Mouse (Mus musculus) kidney, adult 2 months (tissue): ENCODE measurements around the gene Trappc3. TPM values are rescaled to one million over a fixed set of nuclear protein-coding genes. Genes with fewer than 3 reads are reported as not detected.

Experiments
- DNase-seq: peaks from one replicate; pipeline ENCODE4 v3.0.0; 2021
- H3K27ac ChIP-seq: fragments of 200-500 bp; 2 replicates; pipeline ENCODE4 v1.5.1; 2012; ENCODE audit warnings: low read depth, low read length, control low read depth, inconsistent platforms; ENCODE audit not compliant: insufficient read depth
- H3K27me3 ChIP-seq: fragments of 200-500 bp; replicated peaks from 2 replicates; pipeline ENCODE4 v1.6.1; 2012; ENCODE audit warnings: mild to moderate bottlenecking, moderate library complexity, low read length, inconsistent platforms; ENCODE audit not compliant: control insufficient read depth, insufficient read depth
- H3K36me3 ChIP-seq: fragments of 200-500 bp; 2 replicates; pipeline ENCODE4 v1.6.1; 2012; ENCODE audit warnings: mild to moderate bottlenecking, moderate library complexity, low read length, inconsistent platforms; ENCODE audit not compliant: control insufficient read depth, insufficient read depth
- H3K4me1 ChIP-seq: fragments of 200-500 bp; 2 replicates; pipeline ENCODE4 v1.6.1; 2011; ENCODE audit warnings: low read length; ENCODE audit not compliant: control insufficient read depth, insufficient read depth
- H3K4me3 ChIP-seq: fragments of 200-500 bp; 2 replicates; pipeline ENCODE4 v1.5.1; 2011; ENCODE audit warnings: mild to moderate bottlenecking, low read depth, low read length, control low read depth; ENCODE audit not compliant: insufficient read depth
- CTCF ChIP-seq: fragments of 200-500 bp; conservative IDR thresholded peaks from 2 replicates; pipeline ENCODE4 v1.5.1; 2011; ENCODE audit warnings: low read depth, mild to moderate bottlenecking, control low read depth, low read length, moderate library complexity, mixed read lengths; ENCODE audit not compliant: insufficient read depth, insufficient read length
- POLR2A ChIP-seq: fragments of 200-500 bp; IDR thresholded peaks from one replicate; pipeline ENCODE4 v1.6.1; 2011; ENCODE audit warnings: low read depth, low read length, control low read depth
- WGBS: fragments of 180-500 bp; shearing (Covaris S2); methylation state at CpG from one replicate; pipeline ENCODE4 v1.1.7; 2018; 5-methylcytosine and 5-hydroxymethylcytosine counted together
- polyA plus RNA-seq: library from polyadenylated mRNA; depleted of rRNA; stranded (reverse); fragments of >200 nt; gene quantifications from 2 replicates; pipeline ENCODE4 v1.2.3, GENCODE M21; 2012

Gene Trappc3
- polyA plus RNA-seq, 1 experiment = 75.5 TPM

DNA sequence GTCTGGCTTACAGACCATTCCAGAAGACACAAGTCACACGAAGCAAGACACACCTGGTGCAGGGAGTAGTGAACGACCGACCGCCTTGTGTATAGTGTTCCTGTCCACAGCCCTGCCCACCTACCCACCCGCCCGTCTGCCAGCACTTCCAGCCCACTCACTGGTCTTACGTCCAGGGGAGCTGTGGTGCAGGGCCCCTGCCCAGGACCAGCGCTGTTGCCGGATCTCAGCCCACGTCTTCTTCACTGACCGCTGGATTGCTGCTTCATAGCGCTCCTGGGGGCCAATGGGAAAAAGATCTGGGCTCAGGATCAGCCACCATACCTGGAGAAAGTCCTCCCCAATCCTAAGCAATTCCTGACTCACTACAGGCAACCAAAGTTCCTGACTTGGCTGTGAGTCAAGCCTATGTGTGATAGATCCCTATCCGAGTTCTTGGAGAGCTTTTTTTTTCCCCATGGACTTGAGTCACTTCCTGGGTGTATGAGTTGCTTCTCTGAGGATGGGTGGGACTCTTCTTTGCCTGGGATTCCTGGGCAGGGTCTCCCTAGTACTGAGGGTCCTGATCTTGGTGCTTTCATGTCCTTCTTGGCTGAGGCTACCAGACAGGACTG lies 22.2 kb upstream of the Trappc3 start:
- no peak overlapping the region for H3K4me3 ChIP-seq
- H3K4me1 ChIP-seq = peaks cover 3% of the 10 kb centered on the region; the same call in 1 of the 2 replicates
- TF ChIP-seq CTCF (no peak), POLR2A (no peak)
- H3K36me3 ChIP-seq = no peaks in the 10 kb centered on the region
- DNase-seq = no peak
- WGBS = 87% methylated on average over 13 of the region's 13 CpGs
- H3K27ac ChIP-seq = no peak overlapping the region
- no peaks in the 10 kb centered on the region for H3K27me3 ChIP-seq

DNA sequence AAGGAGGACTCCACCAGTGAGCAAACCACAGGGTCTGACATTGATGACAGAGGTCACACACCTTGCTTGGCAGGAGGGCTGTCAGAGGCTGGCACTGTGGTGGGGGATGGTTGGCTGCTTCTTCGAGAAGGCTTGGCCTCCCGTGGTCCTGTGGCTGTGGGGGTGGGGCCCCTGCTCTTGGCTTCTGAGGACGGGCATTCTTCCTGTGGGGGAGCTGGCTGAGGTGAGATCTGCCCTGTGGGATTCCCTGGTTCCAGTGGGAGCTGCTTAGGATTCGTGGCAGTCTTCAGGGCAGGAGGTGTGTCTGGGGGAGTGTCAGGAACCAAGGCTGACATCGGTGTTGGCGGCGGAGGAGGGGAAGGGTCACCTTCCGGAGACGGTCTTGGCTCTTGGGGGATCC lies 20.2 kb upstream of the Trappc3 start:
- no peak overlapping the region for H3K4me3 ChIP-seq
- H3K27ac ChIP-seq = no peak overlapping the region
- TF ChIP-seq CTCF (no peak), POLR2A (no peak)
- 40% methylated on average over 9 of the region's 9 CpGs for WGBS
- H3K36me3 ChIP-seq = no peaks in the 10 kb centered on the region
- peaks cover 3% of the 10 kb centered on the region; the same call in 1 of the 2 replicates for H3K4me1 ChIP-seq
- no peak for DNase-seq
- no peaks in the 10 kb centered on the region for H3K27me3 ChIP-seq

DNA sequence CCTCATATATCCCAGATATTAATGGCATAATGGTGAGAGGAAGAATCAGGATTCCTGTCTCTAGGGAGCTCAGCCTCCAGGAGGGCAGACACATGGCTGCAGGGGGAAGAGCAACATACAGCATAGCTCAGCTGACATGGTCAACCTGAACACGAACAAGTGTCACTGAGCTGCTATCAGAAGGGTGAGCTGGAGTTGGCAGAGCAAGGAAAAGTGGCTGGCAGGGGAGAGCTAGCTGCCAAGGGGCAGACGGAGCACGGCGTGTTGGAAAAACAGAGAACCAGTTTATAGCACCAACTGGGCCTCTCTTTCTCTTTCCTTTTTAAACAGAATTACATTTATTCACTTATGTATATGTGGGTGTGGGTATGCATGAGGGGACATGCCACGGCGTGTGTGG lies 19.6 kb upstream of the Trappc3 start:
- WGBS = 82% methylated on average over 6 of the region's 6 CpGs
- no peak for TF ChIP-seq CTCF
- Histone ChIP-seq H3K27me3 (no peaks in the 10 kb centered on the region), H3K36me3 (no peaks in the 10 kb centered on the region), H3K27ac (no peak overlapping the region), H3K4me3 (no peak overlapping the region), H3K4me1 (peaks cover 3% of the 10 kb centered on the region; the same call in 1 of the 2 replicates)
- DNase-seq = no peak

DNA sequence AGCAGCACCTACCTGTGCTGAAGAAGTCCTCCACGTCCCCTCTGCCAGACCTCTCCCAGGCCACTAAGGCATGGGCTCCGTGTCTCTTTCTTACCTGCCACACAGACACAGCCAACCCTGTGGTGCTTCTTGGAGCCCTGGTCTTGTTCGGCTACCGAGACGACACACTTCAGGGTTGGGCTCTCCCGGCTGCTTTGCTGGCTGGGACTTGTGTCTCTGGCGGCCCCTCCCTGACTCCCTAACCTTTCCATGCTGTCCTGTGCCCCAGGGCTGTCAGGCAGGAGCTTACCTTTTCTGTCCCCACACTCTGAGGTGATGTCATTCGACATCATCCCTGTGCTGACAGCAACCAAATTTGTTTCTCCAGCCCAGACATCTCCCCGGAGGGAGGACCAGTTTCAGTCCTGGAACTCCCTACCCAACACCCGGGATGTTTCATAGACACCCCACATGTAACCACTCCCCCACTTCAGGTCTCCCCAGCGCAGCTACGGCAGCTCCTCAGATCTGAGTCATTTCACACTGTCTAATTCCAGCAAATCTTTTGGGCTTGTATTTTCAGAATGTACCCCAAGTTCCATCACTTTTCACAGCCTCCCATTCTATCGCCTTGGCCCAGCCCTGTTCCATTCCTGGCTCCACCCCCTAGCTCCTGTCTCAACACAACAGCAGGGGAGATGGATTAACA lies 15.8 kb upstream of the Trappc3 start:
- Histone ChIP-seq H3K27ac (no peak overlapping the region), H3K4me1 (no peaks in the 10 kb centered on the region), H3K27me3 (no peaks in the 10 kb centered on the region), H3K4me3 (no peak overlapping the region), H3K36me3 (no peaks in the 10 kb centered on the region)
- DNase-seq = no peak
- 77% methylated on average over 13 of the region's 13 CpGs for WGBS
- no peak for TF ChIP-seq CTCF
- no peak for TF ChIP-seq POLR2A

DNA sequence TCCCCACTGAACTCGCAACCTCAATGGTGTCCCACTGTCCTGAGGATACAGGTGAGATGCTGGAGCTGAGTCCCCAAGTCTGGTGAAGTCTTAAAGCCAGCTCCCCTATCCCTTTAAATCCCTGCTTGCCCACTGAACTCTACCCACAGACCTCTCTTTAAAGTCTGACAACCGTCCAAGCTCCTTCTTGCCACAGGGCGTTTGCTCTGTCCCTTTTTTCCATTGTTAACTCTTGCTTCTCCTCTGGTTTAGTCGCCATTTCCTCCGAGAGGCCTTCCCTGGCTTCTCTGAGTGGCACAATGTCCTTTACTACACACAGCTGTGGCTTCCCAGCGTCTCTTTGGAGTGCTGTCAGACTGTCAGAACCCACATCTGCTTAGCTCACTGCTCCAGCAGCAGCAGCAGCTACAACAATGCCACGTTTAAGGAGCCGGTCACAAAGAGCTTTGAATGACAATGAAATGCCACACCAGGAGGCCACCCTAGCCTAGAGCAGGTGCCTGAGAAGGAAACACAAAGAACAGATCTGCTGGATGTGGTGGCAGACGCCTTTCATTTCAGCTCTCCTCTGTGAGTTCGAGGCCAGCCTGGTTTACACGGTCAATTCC lies 13.8 kb upstream of the Trappc3 start:
- Histone ChIP-seq H3K4me3 (no peak overlapping the region), H3K27me3 (no peaks in the 10 kb centered on the region), H3K27ac (no peak overlapping the region), H3K4me1 (0 out of 2 replicates have a peak, but pooled peaks cover 3% of the 10 kb centered on the region), H3K36me3 (no peaks in the 10 kb centered on the region)
- TF ChIP-seq CTCF (no peak), POLR2A (no peak)
- no peak for DNase-seq
- 48% methylated on average over 11 of the region's 11 CpGs for WGBS

DNA sequence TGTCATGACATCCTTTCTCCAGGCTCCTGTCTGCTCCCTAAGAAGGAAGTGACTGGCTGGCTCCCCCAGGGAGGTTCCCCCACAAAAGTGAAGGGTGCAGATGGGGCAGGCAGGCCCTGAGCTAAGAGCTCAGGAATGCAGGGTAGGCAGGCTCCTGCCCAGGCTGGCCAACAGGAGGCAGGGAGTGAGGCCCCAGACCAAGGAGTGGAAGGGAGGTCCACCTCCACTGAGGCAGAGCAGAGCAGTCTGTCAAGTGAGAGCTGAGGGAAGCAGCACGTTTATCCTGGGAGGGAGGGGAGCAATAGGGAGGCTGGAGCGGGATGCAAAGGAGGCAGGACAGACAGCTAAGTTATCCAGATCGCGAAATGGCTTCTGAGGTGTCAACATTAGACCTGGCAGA lies 11.5 kb upstream of the Trappc3 start:
- WGBS = 50% methylated on average over 4 of the region's 4 CpGs
- Histone ChIP-seq H3K4me1 (peaks cover 3% of the 10 kb centered on the region; the same call in 1 of the 2 replicates), H3K4me3 (no peak overlapping the region), H3K27ac (0 out of 2 replicates have a peak overlapping the region, but pooled peaks have one; percentile 6), H3K36me3 (no peaks in the 10 kb centered on the region), H3K27me3 (no peaks in the 10 kb centered on the region)
- DNase-seq = no peak
- TF ChIP-seq CTCF (no peak), POLR2A (no peak)

DNA sequence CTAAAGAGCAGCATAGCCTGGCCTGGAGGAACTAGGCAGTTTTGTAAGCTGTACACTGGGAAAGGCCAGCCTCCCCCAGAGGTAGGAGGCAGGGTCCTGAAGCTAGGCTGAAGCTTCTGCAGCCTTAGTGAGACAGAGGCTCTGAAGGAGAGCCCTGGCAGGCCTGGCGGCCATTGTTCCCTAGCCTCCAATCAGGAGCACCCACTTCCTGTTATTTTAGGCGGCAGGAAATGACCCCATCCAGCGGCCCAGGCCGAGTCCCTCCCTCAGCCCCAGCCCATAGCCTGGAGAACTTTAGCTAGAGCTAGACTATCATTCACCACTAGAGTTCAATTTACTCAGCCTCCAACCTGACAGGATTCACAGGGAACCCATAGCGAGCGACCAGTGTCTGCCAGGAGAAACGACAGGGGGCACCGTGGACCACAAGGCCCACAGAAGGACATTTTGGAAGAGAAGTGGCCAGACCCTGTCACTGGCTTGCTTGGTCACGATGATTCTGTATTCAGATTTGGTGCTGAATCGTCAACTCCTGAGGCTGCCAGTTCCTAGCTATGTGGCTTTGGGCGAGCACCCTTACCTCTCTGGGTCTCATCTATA lies 10.4 kb upstream of the Trappc3 start:
- TF ChIP-seq CTCF (no peak), POLR2A (no peak)
- Histone ChIP-seq H3K27ac (peak overlapping the region; percentile 43), H3K4me1 (peaks cover 3% of the 10 kb centered on the region; the same call in 1 of the 2 replicates), H3K36me3 (no peaks in the 10 kb centered on the region), H3K27me3 (no peaks in the 10 kb centered on the region), H3K4me3 (no peak overlapping the region)
- DNase-seq = peak; percentile 75
- 56% methylated on average over 11 of the region's 11 CpGs for WGBS
